Mouse (Mus musculus): ENCODE measurements around the gene Myadm.
"Not testable (repeated sequence)": the region's sequence is repeated elsewhere in the genome, so short reads cannot be mapped to it uniquely, and the experiment has no call there.

Myadm gene

GRCm38 (mm10) chr7:3290257-3291033, 1.6 kb downstream of the Myadm start:
- DNase-seq (ENCODE audit: low read depth, low spot score), result peak; percentile 97

GRCm38 (mm10) chr7:3291197-3291596, 2.3 kb downstream of the Myadm start:
- peak; percentile 71 for DNase-seq (ENCODE audit: low read depth, low spot score)

DNA sequence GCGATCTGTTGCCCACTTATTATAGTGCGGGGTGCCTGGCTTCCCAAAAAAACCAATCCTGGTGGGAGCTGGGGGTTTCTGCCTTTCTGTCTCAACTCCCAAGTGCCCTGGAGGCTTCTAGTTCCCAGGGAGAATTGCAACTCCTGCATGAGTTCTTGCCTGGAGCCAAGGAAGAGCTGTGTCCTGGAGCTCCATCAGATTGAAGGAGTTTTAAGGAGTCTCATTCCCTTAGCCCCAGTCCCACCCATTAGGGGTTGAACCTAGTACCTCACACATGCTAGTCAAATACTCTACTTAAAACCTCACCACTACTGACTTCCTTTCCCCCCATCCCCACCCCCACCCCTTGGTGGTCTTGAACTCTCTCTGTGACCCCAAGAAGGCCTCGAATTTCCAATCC, 2.9 kb downstream of the Myadm start:
- DNase-seq (ENCODE audit: low read depth, low spot score), result no peak

DNA sequence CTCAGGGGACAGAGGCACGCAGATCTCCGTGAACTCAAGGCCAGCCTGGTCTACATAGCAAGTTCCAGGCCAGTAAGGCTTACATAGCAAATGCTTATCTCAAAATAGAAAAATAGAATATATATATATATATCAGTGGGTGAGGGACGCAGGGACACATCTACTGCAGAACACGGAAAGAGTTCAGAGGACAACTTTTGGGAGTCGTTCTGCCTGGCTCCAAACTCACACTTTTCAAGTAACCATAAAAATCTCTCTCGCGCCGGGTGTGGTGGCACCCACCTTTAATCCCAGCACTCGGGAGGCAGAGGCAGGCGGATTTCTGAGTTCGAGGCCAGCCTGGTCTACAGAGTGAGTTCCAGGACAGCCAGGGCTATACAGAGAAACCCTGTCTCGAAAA, 3.4 kb downstream of the Myadm start:
- DNase-seq (ENCODE audit: low read depth, low spot score), result not testable (repeated sequence)

GRCm38 (mm10) chr7:3292791-3293190, 3.9 kb downstream of the Myadm start:
- DNase-seq (ENCODE audit: low read depth, low spot score), result peak; percentile 98

GRCm38 (mm10) chr7:3294794-3295193, 5.9 kb downstream of the Myadm start:
- DNase-seq (ENCODE audit: low read depth, low spot score), result no peak

GRCm38 (mm10) chr7:3295321-3296110, 6.6 kb downstream of the Myadm start:
- no peak for DNase-seq (ENCODE audit: low read depth, low spot score)

- DNase-seq (ENCODE audit: low read depth, low spot score), result no peak
Measured at GRCm38 (mm10) chr7:3296711-3297110, 7.8 kb downstream of the Myadm start.

GRCm38 (mm10) chr7:3299941-3300617, 11.2 kb downstream of the Myadm start:
- DNase-seq (ENCODE audit: low read depth, low spot score), result peak; percentile 93

DNA sequence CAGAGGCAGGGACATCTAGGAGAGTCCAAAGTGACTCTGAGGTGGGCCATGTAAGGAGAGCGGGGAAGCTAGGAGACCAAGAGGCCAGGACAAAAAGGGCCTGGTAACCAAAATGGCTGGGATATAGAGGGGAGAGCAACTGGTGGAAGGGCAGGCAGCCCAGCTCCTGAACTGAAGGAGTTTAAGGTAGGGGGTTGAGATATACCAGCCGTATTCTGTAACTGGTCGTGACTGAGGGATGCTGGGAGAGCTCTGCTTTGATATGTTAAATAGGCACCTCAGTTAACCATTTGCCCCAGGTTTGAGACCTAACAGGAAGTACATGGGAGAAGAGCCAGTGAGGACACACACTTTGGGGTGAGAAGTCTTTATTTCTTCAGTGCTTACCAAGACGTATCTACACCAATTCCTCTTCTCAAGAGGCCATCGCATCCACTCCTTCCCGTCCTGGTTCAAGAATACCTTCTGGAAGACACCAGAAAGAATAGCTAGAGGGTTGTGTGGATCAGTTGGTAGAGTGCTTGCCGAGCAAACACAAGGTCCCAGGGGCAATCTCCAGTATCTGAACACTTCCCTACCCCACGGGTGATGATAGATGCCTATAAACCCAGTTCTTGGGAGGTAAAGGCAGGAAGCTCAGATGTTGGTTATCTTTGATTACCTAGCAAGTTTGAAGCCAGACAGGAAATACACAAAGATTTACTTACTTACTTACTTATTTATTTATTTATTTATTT, 12.2 kb downstream of the Myadm start:
- DNase-seq (ENCODE audit: low read depth, low spot score), result peak; percentile 64

DNA sequence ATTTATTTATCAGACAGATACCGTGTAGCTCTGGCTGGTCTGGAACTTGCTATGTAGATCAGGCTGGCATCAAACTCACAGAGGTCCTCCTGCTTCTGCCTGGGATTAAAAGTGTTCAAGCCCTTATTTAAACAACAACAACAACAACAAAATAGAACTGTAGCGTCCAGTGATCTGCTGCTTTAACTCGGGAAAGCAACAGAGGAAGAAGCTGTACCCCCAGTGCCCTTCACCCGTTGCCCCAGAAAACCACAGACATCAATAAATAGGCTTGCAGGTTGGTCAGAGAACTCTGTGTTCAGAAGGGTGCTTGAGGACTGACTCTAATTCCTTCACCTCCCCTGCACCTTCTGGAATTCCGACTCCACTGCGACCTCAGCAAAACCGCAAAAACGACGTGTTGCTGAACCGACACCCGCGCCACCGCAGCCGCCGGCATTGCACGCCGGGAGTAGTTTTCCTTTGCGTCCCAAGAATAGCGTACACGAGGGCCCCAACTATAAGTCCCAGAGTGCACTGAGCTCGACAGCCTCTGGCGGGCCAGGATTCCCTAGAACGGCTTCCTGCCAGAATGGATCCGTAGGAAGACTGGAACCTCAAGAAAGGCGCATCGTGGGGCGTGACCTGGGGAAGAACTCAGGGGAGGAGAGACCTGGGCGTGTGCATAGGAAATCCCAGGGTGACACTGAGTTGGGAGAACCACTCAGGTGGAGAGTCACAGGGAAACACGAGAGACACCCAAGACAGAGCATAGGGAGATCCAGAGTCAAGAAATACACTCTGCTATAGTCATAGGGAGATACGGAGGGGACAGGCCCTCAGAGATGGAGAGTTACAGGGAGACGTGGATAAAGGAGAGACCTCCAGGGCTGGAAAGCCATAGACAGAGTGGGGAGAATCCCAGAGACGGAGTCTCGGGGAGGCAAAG, 13.0 kb downstream of the Myadm start:
- peak; percentile 68 for DNase-seq (ENCODE audit: low read depth, low spot score)

- peak; percentile 78 for DNase-seq (ENCODE audit: low read depth, low spot score)
Measured at GRCm38 (mm10) chr7:3302556-3303275, 13.8 kb downstream of the Myadm start.

DNA sequence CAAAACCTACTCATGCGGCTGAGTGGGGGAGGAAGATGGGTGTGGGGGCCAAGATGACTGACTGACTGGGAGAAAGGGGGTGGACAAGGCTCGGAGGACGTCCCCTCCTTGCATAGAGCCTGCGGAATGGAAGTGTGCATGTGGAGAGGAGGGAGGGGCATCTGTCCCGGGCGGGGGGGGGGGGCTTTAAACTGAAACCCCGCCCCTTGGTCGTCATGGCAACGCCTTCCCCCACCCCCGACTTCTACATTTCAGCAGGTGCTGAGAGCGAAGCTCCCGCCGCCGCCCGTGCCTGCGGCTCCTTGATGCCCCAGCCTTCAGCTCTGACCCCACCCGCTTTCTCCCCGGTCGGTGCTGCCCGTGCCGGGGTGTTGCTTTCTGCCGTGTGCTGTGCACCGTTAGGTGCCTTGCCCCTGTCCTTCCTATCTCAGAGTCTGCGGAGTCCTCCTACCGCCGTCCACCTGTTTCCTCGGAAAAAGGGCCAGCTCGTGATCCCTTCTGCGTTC, 14.4 kb downstream of the Myadm start:
- DNase-seq (ENCODE audit: low read depth, low spot score), result peak; percentile 92

GRCm38 (mm10) chr7:3303789-3304188, 14.9 kb downstream of the Myadm start:
- DNase-seq (ENCODE audit: low read depth, low spot score), result no peak

DNA sequence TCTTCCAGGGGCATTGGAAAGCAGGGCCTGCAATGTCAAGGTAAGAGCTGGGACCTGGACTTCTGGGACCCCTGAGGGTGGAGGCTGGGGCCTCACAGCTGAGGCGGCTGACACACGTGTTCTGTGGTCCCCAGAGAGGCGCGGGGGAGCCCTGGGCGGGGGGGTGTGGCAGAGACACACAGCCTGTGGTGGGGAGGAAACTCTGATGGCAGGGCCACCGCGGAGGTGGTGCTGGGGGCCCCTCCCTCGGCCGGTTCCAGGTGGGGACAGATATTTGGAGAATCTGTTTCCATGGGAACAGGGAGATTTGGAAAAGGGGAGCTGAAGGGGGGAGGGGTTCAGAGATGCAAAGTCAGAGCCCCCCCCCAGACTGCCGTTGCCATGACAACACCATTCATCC, 15.4 kb downstream of the Myadm start:
- DNase-seq (ENCODE audit: low read depth, low spot score), result no peak

DNA sequence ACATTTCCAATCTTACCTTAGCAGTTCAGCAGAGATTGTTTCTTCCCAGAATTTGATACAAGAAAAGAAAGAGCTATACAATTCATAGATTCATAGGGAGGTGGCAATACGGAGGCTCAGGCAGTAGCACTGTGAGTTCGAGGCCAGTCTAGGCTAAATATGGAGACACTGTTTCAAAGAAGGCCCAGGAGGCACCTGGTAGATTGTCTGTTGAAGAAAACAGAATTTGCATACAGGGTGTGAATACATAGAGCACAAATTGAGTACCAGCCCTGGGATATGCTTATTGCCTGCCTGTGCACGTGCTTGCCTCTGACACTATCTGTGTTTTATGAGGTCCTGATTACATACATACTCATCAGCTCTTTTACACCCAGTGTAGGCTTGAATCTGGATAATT, 17.5 kb downstream of the Myadm start:
- DNase-seq (ENCODE audit: low read depth, low spot score), result no peak

DNA sequence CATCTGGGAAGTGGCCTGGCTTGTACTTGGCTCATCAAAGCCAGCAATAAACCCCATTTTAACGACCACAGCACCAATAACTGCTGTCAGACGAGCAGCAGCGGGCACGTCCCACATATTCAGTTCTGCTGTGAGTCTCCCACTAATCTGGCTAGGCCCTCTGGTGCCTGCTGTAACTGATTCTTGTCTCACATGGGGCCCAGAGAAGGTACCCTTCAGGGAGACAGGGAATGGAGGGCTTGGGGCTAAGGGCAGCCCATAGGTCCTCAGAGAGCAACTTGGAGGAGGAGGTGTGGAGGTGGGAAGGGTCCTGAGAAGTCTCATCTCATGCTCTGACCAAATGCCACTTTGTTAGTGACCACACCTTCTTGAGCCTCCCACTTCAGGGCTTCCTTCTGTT, 19.8 kb downstream of the Myadm start:
- DNase-seq (ENCODE audit: low read depth, low spot score), result no peak

DNA sequence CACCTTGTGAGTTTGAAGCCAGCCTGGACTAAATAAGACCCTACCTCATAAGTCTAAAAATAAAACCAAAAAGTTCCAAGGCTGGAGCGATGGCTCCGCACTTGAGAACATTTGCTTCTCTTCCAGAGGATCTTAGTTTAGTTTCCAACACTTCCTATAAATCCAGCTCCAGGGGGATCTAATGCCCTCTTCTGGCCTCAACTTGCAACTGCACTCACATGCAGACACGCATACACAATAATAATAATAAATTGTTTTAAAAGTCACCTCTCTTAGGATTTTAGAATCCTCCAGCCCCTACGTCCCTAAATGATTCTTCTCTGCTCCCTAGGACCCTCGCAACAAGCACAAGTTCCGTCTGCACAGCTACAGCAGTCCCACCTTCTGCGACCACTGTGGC, 21.4 kb downstream of the Myadm start:
- DNase-seq (ENCODE audit: low read depth, low spot score), result peak; percentile 55

DNA sequence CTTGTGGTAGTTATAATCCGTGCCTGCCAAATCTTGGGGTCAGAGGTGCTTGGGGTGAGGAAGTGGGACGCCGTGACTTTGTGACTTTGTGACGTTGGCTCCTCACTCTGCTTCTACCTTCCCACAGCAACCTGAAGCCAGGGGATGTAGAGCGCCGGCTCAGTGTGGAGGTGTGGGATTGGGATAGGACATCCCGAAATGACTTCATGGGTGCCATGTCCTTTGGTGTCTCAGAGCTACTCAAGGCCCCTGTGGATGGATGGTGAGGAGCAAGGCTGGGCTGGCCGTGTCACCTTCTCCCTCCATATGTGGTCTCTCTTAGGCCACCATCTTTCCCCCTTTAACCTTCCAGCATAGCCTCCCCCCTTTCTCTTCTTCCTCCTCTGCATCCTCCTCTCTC, 24.7 kb downstream of the Myadm start:
- no peak for DNase-seq (ENCODE audit: low read depth, low spot score)

DNA sequence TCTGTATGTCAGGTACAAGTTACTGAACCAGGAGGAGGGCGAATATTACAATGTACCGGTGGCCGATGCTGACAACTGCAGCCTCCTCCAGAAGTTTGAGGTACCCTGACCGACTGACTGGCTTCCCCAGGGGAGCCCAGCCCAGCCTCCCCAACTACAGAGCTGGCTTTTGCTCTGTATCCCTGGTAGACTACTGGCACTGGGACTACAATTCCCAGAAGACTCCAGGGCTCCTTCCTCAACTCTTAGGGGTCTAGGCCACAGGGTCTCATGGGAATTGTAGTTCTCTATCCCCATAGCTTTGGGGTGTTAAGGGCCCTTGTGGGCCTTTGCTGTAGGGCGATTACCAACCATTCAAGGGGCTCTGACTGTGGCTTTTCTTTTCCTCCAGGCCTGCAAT, 25.2 kb downstream of the Myadm start:
- DNase-seq (ENCODE audit: low read depth, low spot score), result no peak
